Mouse (Mus musculus) left cerebral cortex, postnatal 4 days (tissue): ENCODE measurements around the gene Dcakd. TPM values are rescaled to one million over a fixed set of nuclear protein-coding genes. Genes with fewer than 3 reads are reported as not detected.
"Not testable (repeated sequence)": the region's sequence is repeated elsewhere in the genome, so short reads cannot be mapped to it uniquely, and the experiment has no call there.

ENCODE experiments used
- DNase-seq: peaks from one replicate; pipeline ENCODE4 v3.0.0-alpha.2; 2022
- intact Hi-C: fragments of 180-260 bp; cut with DNase I; formaldehyde crosslinking; loops from one replicate; pipeline ENCODE4 v1.15.1; 2025
- total RNA-seq, 2 experiments: library from RNA; stranded (reverse); gene quantifications; 2 replicates each; pipeline ENCODE4 v1.2.3; 2021

The Dcakd gene
- total RNA-seq, 2 experiments from 2014 or later, result 116 to 128 TPM

- peak; percentile 57 for DNase-seq
- intact Hi-C loops, result no loop called here
Observed at GRCm38 (mm10) chr11:102984615-102985014, 43.5 kb downstream of the Dcakd start.

- peak; percentile 67 for DNase-seq
- intact Hi-C loops, result no loop called here
Observed at GRCm38 (mm10) chr11:102984086-102984485, 44.0 kb downstream of the Dcakd start.

- intact Hi-C loops, result no loop called here
Observed at GRCm38 (mm10) chr11:102981151-102981890, 46.8 kb downstream of the Dcakd start.

GRCm38 (mm10) chr11:102978052-102978666 lies 50.0 kb downstream of the Dcakd start:
- DNase-seq, result peak; percentile 57
- intact Hi-C loops, result no loop called here

More at GRCm38 (mm10) chr11:102981151-102981890, 46.8 kb downstream of the Dcakd start:
- no peak for DNase-seq

GRCm38 (mm10) chr11:102975966-102976365 lies 52.2 kb downstream of the Dcakd start:
- DNase-seq, intact Hi-C loops: not testable (repeated sequence)

GRCm38 (mm10) chr11:102972326-102972725 lies 55.8 kb downstream of the Dcakd start:
- intact Hi-C loops, result no loop called here
- DNase-seq, result no peak

GRCm38 (mm10) chr11:102971604-102972003 lies 56.5 kb downstream of the Dcakd start:
- intact Hi-C loops, result no loop called here
- DNase-seq, result peak; percentile 75

GRCm38 (mm10) chr11:102964547-102965091 lies 63.5 kb downstream of the Dcakd start:
- DNase-seq, result no peak
- intact Hi-C loops, result no loop called here

- DNase-seq, result no peak
- intact Hi-C loops, result no loop called here
Observed at GRCm38 (mm10) chr11:102963855-102964546, 64.1 kb downstream of the Dcakd start.

GRCm38 (mm10) chr11:102963246-102963854 lies 64.8 kb downstream of the Dcakd start:
- DNase-seq, result no peak
- intact Hi-C loops, result no loop called here

GRCm38 (mm10) chr11:102962861-102963245 lies 65.3 kb downstream of the Dcakd start:
- no peak for DNase-seq
- intact Hi-C loops, result no loop called here

GRCm38 (mm10) chr11:102961082-102961481 lies 67.1 kb downstream of the Dcakd start:
- intact Hi-C loops, result no loop called here
- DNase-seq, result no peak

GRCm38 (mm10) chr11:102958870-102959269 lies 69.3 kb downstream of the Dcakd start:
- no peak for DNase-seq
- intact Hi-C loops, result no loop called here

GRCm38 (mm10) chr11:102958431-102958830 lies 69.7 kb downstream of the Dcakd start:
- intact Hi-C loops, result no loop called here
- DNase-seq, result no peak

- intact Hi-C loops, result no loop called here
- peak; percentile 73 for DNase-seq
Observed at GRCm38 (mm10) chr11:102957692-102958091, 70.4 kb downstream of the Dcakd start.

- intact Hi-C loops, result no loop called here
- peak; percentile 69 for DNase-seq
Observed at GRCm38 (mm10) chr11:102956962-102957614, 71.0 kb downstream of the Dcakd start.

GRCm38 (mm10) chr11:102952922-102953321 lies 75.2 kb downstream of the Dcakd start:
- no peak for DNase-seq
- intact Hi-C loops, result no loop called here

- intact Hi-C loops, result no loop called here
- peak; percentile 70 for DNase-seq
Observed at GRCm38 (mm10) chr11:102948043-102948961, 79.8 kb downstream of the Dcakd start.

GRCm38 (mm10) chr11:102946992-102947343 lies 81.2 kb downstream of the Dcakd start:
- DNase-seq, result no peak

More at GRCm38 (mm10) chr11:102946992-102947343, 81.2 kb downstream of the Dcakd start:
- intact Hi-C loops, result no loop called here
